Mouse (Mus musculus): ENCODE measurements around the gene Col11a2.

DNA sequence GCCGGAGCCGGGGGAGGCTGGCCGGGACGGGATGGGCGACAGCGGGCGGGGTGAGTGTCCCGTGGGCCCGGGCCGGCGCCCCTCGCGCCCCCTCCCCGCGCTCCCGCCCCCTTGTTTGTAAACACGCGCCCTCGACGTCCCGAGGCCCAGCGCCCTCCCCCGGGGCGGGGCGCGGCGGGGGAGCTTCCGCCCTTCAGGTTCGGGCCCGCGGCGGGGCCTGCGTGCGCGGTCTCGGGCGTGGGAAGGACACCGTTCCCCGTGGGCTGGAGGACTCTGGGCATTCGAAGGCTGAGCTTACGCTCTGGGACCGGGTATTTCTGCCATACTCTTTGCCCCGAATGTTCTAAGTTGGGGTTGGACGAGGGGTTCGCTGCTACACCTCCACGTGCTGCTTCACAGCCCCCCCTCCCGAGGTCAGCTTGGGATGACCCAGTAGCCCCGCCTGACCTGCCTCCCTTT, 7.0 kb upstream of the Col11a2 start:
- TF ChIP-seq CTCF (IDR thresholded peaks at IDR 0.05; ENCODE audit: low read depth) (no peak), EP300 (IDR thresholded peaks at IDR 0.05; ENCODE audit: low read depth) (no peak)

Measured in liver, embryonic 14.5 days (tissue).